In genomic region chr3:96735200-96735599, GRCm38 (mm10) we compare ENCODE assay signal across 24 mouse cellular contexts. TPM values are rescaled to one million over a fixed set of nuclear protein-coding genes. Genes with fewer than 3 reads are reported as not detected.
"Had no signal": no experiment of that assay in that cellular context is flagged by ENCODE, and none has a peak within 500 bp of the region (broad histone marks: within the 10 kb centered on the region; RNA-seq: fewer than 3 reads in every experiment).

No protein-coding gene starts in this region.

- H3K9me3 ChIP-seq: heart, embryonic 13.5 days; heart, embryonic 15.5 days; hindbrain, embryonic 12.5 days; intestine, embryonic 15.5 days; limb, embryonic 10.5 days; limb, embryonic 12.5 days; liver, embryonic 13.5 days; liver, embryonic 15.5 days had no signal

- H3K4me3 ChIP-seq: gastrocnemius, adult 2 months; heart, embryonic 13.5 days; heart, embryonic 15.5 days; hindbrain, embryonic 12.5 days; intestine, embryonic 15.5 days; left cerebral cortex, adult 2 months; limb, embryonic 10.5 days; limb, embryonic 12.5 days; liver, embryonic 13.5 days; liver, embryonic 15.5 days had no signal

- H3K36me3 ChIP-seq: heart, embryonic 15.5 days; hindbrain, embryonic 12.5 days; intestine, embryonic 15.5 days; liver, embryonic 13.5 days; liver, embryonic 15.5 days had no signal

- H3K4me1 ChIP-seq: intestine, embryonic 15.5 days; limb, embryonic 12.5 days had no signal

- H3K27ac ChIP-seq: gastrocnemius, adult 2 months; heart, embryonic 13.5 days; heart, embryonic 15.5 days; hindbrain, embryonic 12.5 days; hindbrain, embryonic 14.5 days; intestine, embryonic 15.5 days; left cerebral cortex, adult 2 months; limb, embryonic 10.5 days; limb, embryonic 12.5 days; liver, embryonic 13.5 days; liver, embryonic 15.5 days had no signal

- H3K27me3 ChIP-seq: heart, embryonic 13.5 days; heart, embryonic 15.5 days; hindbrain, embryonic 12.5 days; intestine, embryonic 15.5 days; limb, embryonic 12.5 days; liver, embryonic 13.5 days; liver, embryonic 15.5 days had no signal

- DNase-seq: gastrocnemius, adult 2 months; gastrocnemius, postnatal 10 days; gastrocnemius, postnatal 36 days; heart, adult 18-20 months; heart, postnatal 14 days; heart, postnatal 36 days; kidney, adult 18-20 months; kidney, adult 8-10 months; kidney, postnatal 10 days; kidney, postnatal 25 days; kidney, postnatal 4 days; liver; liver, embryonic 13.5 days; liver, postnatal 0 days had no signal

RNA-seq across cellular contexts. Expression of gene Nudt17, which starts 26.8 kb away (rescaled TPM):
- total RNA-seq: hematopoietic stem cell, adult 5-6 weeks had no signal
